12 mouse cellular contexts compared by ENCODE assay signal in genomic region chr8:83596369-83596768, GRCm38 (mm10). TPM values are rescaled to one million over a fixed set of nuclear protein-coding genes. Genes with fewer than 3 reads are reported as not detected.
A peak's percentile ranks its signal among the peaks of the same experiment; 100 is the strongest.
DNase-seq lines count a peak whose midpoint lies in the region; ATAC-seq and TF ChIP-seq lines count a peak whose summit lies in the region.
"Had no signal": no experiment of that assay in that cellular context is flagged by ENCODE, and none has a peak within 500 bp of the region (broad histone marks: within the 10 kb centered on the region; RNA-seq: fewer than 3 reads in every experiment).

No protein-coding gene starts in this region.

- ATAC-seq in stomach, postnatal 0 days (ENCODE audit: low FRiP score, low TSS enrichment), result no peak
- ATAC-seq in megakaryocyte-erythroid progenitor cell, adult 5-6 weeks (replicated peaks; ENCODE audit: low FRiP score, low TSS enrichment, poor library complexity, severe bottlenecking), result no peak

- H3K9me3 ChIP-seq in stomach, postnatal 0 days (ENCODE audit: control insufficient read depth, low read length), result no peaks in the 10 kb centered on the region
- H3K9me3 ChIP-seq: forebrain, embryonic 10.5 days; heart, embryonic 15.5 days; neural tube, embryonic 12.5 days had no signal

- peak; percentile 32 for DNase-seq in cerebellum, adult 11-12 months
- no peak for DNase-seq in cerebellum, adult 9-10 months
- peak; percentile 15 for DNase-seq in lung, postnatal 14 days
- no peak for DNase-seq in lung, adult 18-20 months
- DNase-seq in kidney, postnatal 10 days, result peak; percentile 58
- DNase-seq in stomach, postnatal 0 days (ENCODE audit: low spot score), result no peak
- no peak for DNase-seq in adrenal gland, postnatal 14 days
- DNase-seq: left cerebral cortex, postnatal 4 days had no signal

- H3K27ac ChIP-seq in stomach, postnatal 0 days (replicated peaks), result no peak overlapping the region
- H3K27ac ChIP-seq: forebrain, embryonic 10.5 days; heart, embryonic 15.5 days; neural tube, embryonic 12.5 days had no signal

- no peak overlapping the region for H3K4me3 ChIP-seq in stomach, postnatal 0 days (ENCODE audit: low read depth, low read length)
- H3K4me3 ChIP-seq: forebrain, embryonic 10.5 days; heart, embryonic 15.5 days; neural tube, embryonic 12.5 days had no signal

- no peak overlapping the region for H3K4me2 ChIP-seq in stomach, postnatal 0 days (replicated peaks; ENCODE audit: low read depth)
- H3K4me2 ChIP-seq: heart, embryonic 15.5 days; neural tube, embryonic 12.5 days had no signal

- 22% methylated on average over 3 of the region's 3 CpGs for WGBS in stomach, postnatal 0 days

- H3K9ac ChIP-seq in stomach, postnatal 0 days (ENCODE audit: low read length), result no peak overlapping the region
- H3K9ac ChIP-seq: heart, embryonic 15.5 days; neural tube, embryonic 12.5 days had no signal

- 0 out of 2 replicates have a peak, but pooled peaks cover 3% of the 10 kb centered on the region for H3K4me1 ChIP-seq in stomach, postnatal 0 days (replicated peaks; ENCODE audit: control insufficient read depth, insufficient read depth)

- H3K27me3 ChIP-seq in stomach, postnatal 0 days (ENCODE audit: control insufficient read depth, insufficient read depth, low read length), result no peaks in the 10 kb centered on the region
- H3K27me3 ChIP-seq: heart, embryonic 15.5 days; neural tube, embryonic 12.5 days had no signal

- TF ChIP-seq EP300 in stomach, postnatal 0 days (optimal IDR thresholded peaks at IDR 0.05), result no peak

- peak; percentile 65 for TF ChIP-seq CTCF in stomach, postnatal 0 days (IDR thresholded peaks at IDR 0.05; ENCODE audit: low read depth)

- H3K36me3 ChIP-seq in stomach, postnatal 0 days (ENCODE audit: control insufficient read depth, insufficient read depth, low read length), result no peaks in the 10 kb centered on the region
- H3K36me3 ChIP-seq: heart, embryonic 15.5 days; neural tube, embryonic 12.5 days had no signal

RNA-seq across cellular contexts. Expression of gene Tecr, which starts 11.4 kb away (rescaled TPM):
- 413 and 424 TPM in 2 replicates for polyA plus RNA-seq in stomach, postnatal 0 days (2015; fragmentation: Nextera tagmentation; extraction: Ambion mirVana)
- total RNA-seq in adrenal gland, postnatal 14 days (2021), result 340 and 372 TPM in 2 replicates
- 304 and 466 TPM in 2 replicates for total RNA-seq in megakaryocyte-erythroid progenitor cell, adult 5-6 weeks (2014; fragmentation: Nextera tagmentation)
- total RNA-seq in megakaryocyte-erythroid progenitor cell, adult 5-6 weeks (2017), result 230 and 318 TPM in 2 replicates

RNA-seq across cellular contexts. Expression of gene Dnajb1, which starts 11.6 kb away (rescaled TPM):
- polyA plus RNA-seq in stomach, postnatal 0 days (2015; fragmentation: Nextera tagmentation; extraction: Ambion mirVana), result 36.9 and 39.9 TPM in 2 replicates
- total RNA-seq in adrenal gland, postnatal 14 days (2021), result 28.5 and 38.3 TPM in 2 replicates
- 49.7 and 52.6 TPM in 2 replicates for total RNA-seq in megakaryocyte-erythroid progenitor cell, adult 5-6 weeks (2014; fragmentation: Nextera tagmentation)
- total RNA-seq in megakaryocyte-erythroid progenitor cell, adult 5-6 weeks (2017), result 50.2 and 63.1 TPM in 2 replicates

RNA-seq across cellular contexts. Expression of gene Ndufb7, which starts 29.9 kb away (rescaled TPM):
- 327 and 344 TPM in 2 replicates for polyA plus RNA-seq in stomach, postnatal 0 days (2015; fragmentation: Nextera tagmentation; extraction: Ambion mirVana)
- total RNA-seq in adrenal gland, postnatal 14 days (2021), result 328 TPM in 2 replicates
- 199 and 204 TPM in 2 replicates for total RNA-seq in megakaryocyte-erythroid progenitor cell, adult 5-6 weeks (2014; fragmentation: Nextera tagmentation)
- 173 and 183 TPM in 2 replicates for total RNA-seq in megakaryocyte-erythroid progenitor cell, adult 5-6 weeks (2017)

RNA-seq across cellular contexts. Expression of gene Gipc1, which starts 56.1 kb away (rescaled TPM):
- polyA plus RNA-seq in stomach, postnatal 0 days (2015; fragmentation: Nextera tagmentation; extraction: Ambion mirVana), result 171 and 183 TPM in 2 replicates
- total RNA-seq in adrenal gland, postnatal 14 days (2021), result 39.6 and 47.5 TPM in 2 replicates
- 15.6 and 31.4 TPM in 2 replicates for total RNA-seq in megakaryocyte-erythroid progenitor cell, adult 5-6 weeks (2014; fragmentation: Nextera tagmentation)
- total RNA-seq in megakaryocyte-erythroid progenitor cell, adult 5-6 weeks (2017), result 6.5 and 6.9 TPM in 2 replicates

Comparison
In these comparisons a context has a peak if more than half of its experiments do, and no peak if none do; other contexts are left out.
1. DNase-seq: peak in cerebellum, adult 11-12 months (single experiment), lung, postnatal 14 days (single experiment) and kidney, postnatal 10 days (single experiment); none in cerebellum, adult 9-10 months (single experiment), lung, adult 18-20 months (0 of 2), stomach, postnatal 0 days (single experiment) and adrenal gland, postnatal 14 days (single experiment).